Mouse (Mus musculus) spleen, adult 2 months (tissue): Measurements from ENCODE around the gene Slc12a6. TPM values are rescaled to one million over a fixed set of nuclear protein-coding genes. Genes with fewer than 3 reads are reported as not detected.

Experiments used
- DNase-seq, 2 experiments: peaks; one replicate each; pipeline versions ENCODE4 v3.0.0 to v3.0.0-alpha.2; 2012 to 2021; ENCODE audit warnings: low spot score in 2 of 2, low read depth in 1 of 2
- H3K27ac ChIP-seq: fragments of 200-500 bp; 2 replicates; pipeline ENCODE4 v1.5.1; 2012; ENCODE audit warnings: low read length, inconsistent platforms; ENCODE audit not compliant: insufficient read depth
- H3K27me3 ChIP-seq: fragments of 200-500 bp; 2 replicates; pipeline ENCODE4 v1.6.1; 2012; ENCODE audit warnings: mild to moderate bottlenecking, moderate library complexity, low read length, inconsistent platforms; ENCODE audit not compliant: control insufficient read depth, insufficient read depth
- H3K36me3 ChIP-seq: fragments of 200-500 bp; 2 replicates; pipeline ENCODE4 v1.6.1; 2012; ENCODE audit warnings: mild to moderate bottlenecking, low read length, inconsistent platforms; ENCODE audit not compliant: control insufficient read depth, insufficient read depth
- H3K4me1 ChIP-seq: fragments of 200-500 bp; 2 replicates; pipeline ENCODE4 v1.6.1; 2011; ENCODE audit warnings: inconsistent platforms; ENCODE audit not compliant: control insufficient read depth, insufficient read depth, insufficient read length
- H3K4me3 ChIP-seq: fragments of 200-500 bp; 2 replicates; pipeline ENCODE4 v1.5.1; 2011; ENCODE audit warnings: mild to moderate bottlenecking, inconsistent platforms; ENCODE audit not compliant: insufficient read depth, insufficient read length; ENCODE audit errors: extremely low read depth
- CTCF ChIP-seq: fragments of 200-500 bp; IDR thresholded peaks from 2 replicates; pipeline ENCODE4 v1.5.1; 2011; ENCODE audit warnings: mild to moderate bottlenecking, inconsistent platforms; ENCODE audit not compliant: insufficient read depth, insufficient read length, insufficient replicate concordance; ENCODE audit errors: extremely low read depth
- POLR2A ChIP-seq: fragments of 200-500 bp; IDR thresholded peaks from 2 replicates; pipeline ENCODE4 v1.6.1; 2011; ENCODE audit warnings: low read depth, low read length, inconsistent platforms
- WGBS: fragments of 180-500 bp; shearing (Covaris S2); methylation state at CpG from one replicate; pipeline ENCODE4 v1.1.7; 2018; 5-methylcytosine and 5-hydroxymethylcytosine counted together
- polyA plus RNA-seq: library from polyadenylated mRNA; depleted of rRNA; stranded (reverse); fragments of >200 nt; gene quantifications from 2 replicates; pipeline ENCODE4 v1.2.3, GENCODE M21; 2012

The Slc12a6 gene
- polyA plus RNA-seq, 1 experiment: 58.0 TPM

GRCm38 (mm10) chr2:112369941-112370340, 104.3 kb downstream of the Slc12a6 start:
- WGBS: 78% methylated on average over 5 of the region's 5 CpGs
- Histone ChIP-seq H3K36me3 (peaks cover 1% of the 10 kb centered on the region; the same call in 1 of the 2 replicates), H3K4me1 (peaks cover 2% of the 10 kb centered on the region; the same call in 1 of the 2 replicates), H3K4me3 (no peak overlapping the region), H3K27ac (no peak overlapping the region), H3K27me3 (no peaks in the 10 kb centered on the region)
- TF ChIP-seq CTCF (no peak), POLR2A (no peak)
- DNase-seq: no peak

DNA sequence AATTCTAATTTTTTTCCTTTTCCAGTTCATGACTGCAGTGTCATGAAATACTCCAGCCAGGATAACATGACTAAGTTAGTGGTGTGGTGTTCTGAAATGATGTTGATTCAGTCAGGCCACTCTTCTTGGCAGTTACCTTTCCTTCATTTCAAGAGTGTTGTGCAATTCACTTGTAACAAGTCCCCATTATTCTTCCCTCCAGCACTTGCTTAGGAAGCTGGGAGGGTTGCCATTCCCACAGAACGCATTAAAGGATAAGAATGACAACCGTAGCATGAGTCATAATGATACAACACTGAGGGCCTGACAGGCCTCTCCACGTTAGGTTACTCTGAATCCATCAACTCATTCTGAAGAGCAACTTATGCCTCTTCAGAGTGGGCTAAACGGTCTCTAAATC, 107.5 kb downstream of the Slc12a6 start:
- no peak for DNase-seq
- 81% methylated on average over 4 of the region's 4 CpGs for WGBS

DNA sequence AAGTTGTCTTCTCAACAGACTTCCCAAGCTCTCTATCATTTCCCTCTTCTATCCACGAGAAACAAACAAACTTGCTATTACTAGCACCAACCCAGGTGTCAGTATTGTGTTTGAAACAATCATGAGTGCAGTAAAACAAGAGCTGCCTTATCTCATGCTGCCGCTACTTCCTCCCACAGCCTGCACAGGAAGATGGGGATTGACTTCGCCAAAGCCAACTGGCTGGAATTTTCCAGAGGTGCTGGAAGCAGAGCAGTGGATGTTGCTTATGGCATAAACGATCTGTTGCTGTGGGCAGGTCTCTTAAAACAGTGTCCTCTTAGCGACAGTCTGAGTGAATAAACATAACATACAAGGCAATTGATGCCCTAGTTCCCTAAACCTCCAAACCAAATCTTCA, 109.0 kb downstream of the Slc12a6 start:
- no peak for TF ChIP-seq POLR2A
- TF ChIP-seq CTCF: no peak
- no peak overlapping the region for H3K27ac ChIP-seq
- no peak for DNase-seq
- no peaks in the 10 kb centered on the region for H3K4me1 ChIP-seq
- 18% methylated on average over 5 of the region's 5 CpGs for WGBS
- no peaks in the 10 kb centered on the region for H3K27me3 ChIP-seq
- H3K36me3 ChIP-seq: no peaks in the 10 kb centered on the region
- no peak overlapping the region for H3K4me3 ChIP-seq

More for the DNA sequence above, 107.5 kb downstream of the Slc12a6 start:
- Histone ChIP-seq H3K4me3 (no peak overlapping the region), H3K4me1 (no peaks in the 10 kb centered on the region), H3K27me3 (no peaks in the 10 kb centered on the region), H3K27ac (no peak overlapping the region), H3K36me3 (no peaks in the 10 kb centered on the region)
- no peak for TF ChIP-seq POLR2A
- TF ChIP-seq CTCF: no peak

DNA sequence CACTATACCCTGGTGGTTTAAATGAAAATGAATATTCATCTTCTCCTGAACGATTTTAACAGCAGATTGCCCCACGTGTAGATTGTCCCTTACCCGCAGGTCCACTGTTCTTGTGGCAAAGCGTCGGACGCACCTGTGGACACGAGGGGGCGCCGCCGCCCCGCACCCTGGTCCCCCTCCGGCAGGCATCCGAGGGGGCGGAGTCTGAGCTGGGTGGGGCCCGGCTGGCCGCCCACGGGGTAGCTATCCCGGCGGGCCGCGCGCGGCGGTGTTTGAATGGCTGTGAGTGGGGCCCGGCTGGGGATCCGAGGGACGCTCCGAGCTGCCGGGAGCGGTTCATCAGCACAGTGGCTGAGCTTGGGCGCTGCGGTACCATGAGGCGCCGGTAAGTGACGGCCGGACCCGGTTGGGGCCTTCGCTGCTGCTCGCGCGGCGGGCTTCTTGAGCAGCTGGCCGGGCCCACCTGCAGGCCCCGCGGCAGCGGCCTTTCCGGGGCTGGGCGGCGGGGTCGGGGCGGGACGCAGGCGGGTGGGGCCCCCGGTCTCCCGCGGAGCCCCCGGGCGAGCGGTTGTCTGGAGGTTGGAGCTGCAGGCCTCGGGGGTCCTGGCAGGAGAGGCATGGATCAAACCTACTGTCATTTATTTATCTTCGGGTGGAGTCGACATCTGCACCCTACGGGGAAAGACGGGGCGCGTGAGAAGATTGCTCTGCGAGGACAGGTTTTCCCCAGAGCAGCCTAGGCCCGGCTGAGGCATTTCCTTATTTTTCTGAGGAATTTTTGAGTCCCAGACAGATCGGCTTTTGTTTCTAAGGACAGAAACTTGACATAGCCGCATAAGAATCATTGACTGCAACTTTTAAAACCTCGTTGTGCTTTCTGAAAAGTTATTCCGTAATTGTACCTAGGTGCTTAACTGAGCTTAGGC, 113.6 kb downstream of the Slc12a6 start, which contains the start of gene Katnbl1:
Gene Katnbl1, plus strand, starts transcription at position 239 of the 926 bp plus-strand sequence.
- TF ChIP-seq CTCF: peak; percentile 98
- peak; percentile 42 for TF ChIP-seq POLR2A
- DNase-seq: peak; percentile 83 to 95
- H3K36me3 ChIP-seq: no peaks in the 10 kb centered on the region
- H3K4me3 ChIP-seq: peak within 1 kb of the TSS; percentile 97
- H3K27ac ChIP-seq: no peak within 1 kb of the TSS; the same call in 1 of the 2 replicates
- H3K4me1 ChIP-seq: peaks cover 3% of the 10 kb centered on the region; the same call in 1 of the 2 replicates
- no peaks in the 10 kb centered on the region for H3K27me3 ChIP-seq
- WGBS: under 1% methylated on average over 72 of the region's 72 CpGs

- Histone ChIP-seq H3K27me3 (no peaks in the 10 kb centered on the region), H3K4me1 (peaks cover 3% of the 10 kb centered on the region; the same call in 1 of the 2 replicates), H3K4me3 (peak overlapping the region; percentile 8; the same call in 1 of the 2 replicates), H3K36me3 (no peaks in the 10 kb centered on the region), H3K27ac (no peak overlapping the region)
- no peak for TF ChIP-seq CTCF
- TF ChIP-seq POLR2A: no peak
- 34% methylated on average over 8 of the region's 8 CpGs for WGBS
- no peak for DNase-seq
These were observed 114.5 kb downstream of the Slc12a6 start for GRCm38 (mm10) chr2:112380131-112380530.

GRCm38 (mm10) chr2:112381219-112381618, 115.6 kb downstream of the Slc12a6 start:
- TF ChIP-seq CTCF (no peak), POLR2A (no peak)
- Histone ChIP-seq H3K4me3 (no peak overlapping the region), H3K27me3 (no peaks in the 10 kb centered on the region), H3K4me1 (peaks cover 3% of the 10 kb centered on the region; the same call in 1 of the 2 replicates), H3K36me3 (no peaks in the 10 kb centered on the region), H3K27ac (no peak overlapping the region)
- 94% methylated on average over 1 of the region's 1 CpGs for WGBS
- no peak for DNase-seq
